Mouse (Mus musculus): ENCODE data around the gene Haghl.
"Not testable (repeated sequence)": the region's sequence is repeated elsewhere in the genome, so short reads cannot be mapped to it uniquely, and the experiment has no call there.

Haghl gene

GRCm38 (mm10) chr17:25823452-25823851, 38.0 kb upstream of the Haghl start, which contains the start of gene Wdr24:
TSS of gene Wdr24 (plus strand) at chr17:25823627.
- in situ Hi-C loops (cut with MboI, MseI), result no loop called here

GRCm38 (mm10) chr17:25818851-25819780, 33.6 kb upstream of the Haghl start:
- in situ Hi-C loops (cut with MboI, MseI), result no loop called here

GRCm38 (mm10) chr17:25817662-25818061, 32.2 kb upstream of the Haghl start:
- in situ Hi-C loops (cut with MboI, MseI), result no loop called here

GRCm38 (mm10) chr17:25813471-25813870, 28.0 kb upstream of the Haghl start:
- in situ Hi-C loops (cut with MboI, MseI), result no loop called here

GRCm38 (mm10) chr17:25810890-25811289, 25.4 kb upstream of the Haghl start:
- in situ Hi-C loops (cut with MboI, MseI), result no loop called here

- in situ Hi-C loops (cut with MboI, MseI), result no loop called here
Measured at GRCm38 (mm10) chr17:25809606-25810340, 24.3 kb upstream of the Haghl start.

- in situ Hi-C loops (cut with MboI, MseI), result no loop called here
Measured at GRCm38 (mm10) chr17:25808789-25809605, 23.5 kb upstream of the Haghl start, which contains the start of gene Fbxl16. TSS of gene Fbxl16 (plus strand) at chr17:25809085.

GRCm38 (mm10) chr17:25808028-25808427, 22.6 kb upstream of the Haghl start:
- in situ Hi-C loops (cut with MboI, MseI), result no loop called here

- in situ Hi-C loops (cut with MboI, MseI), result not testable (repeated sequence)
Measured at GRCm38 (mm10) chr17:25807452-25807851, 22.0 kb upstream of the Haghl start.

GRCm38 (mm10) chr17:25806507-25806906, 21.0 kb upstream of the Haghl start:
- in situ Hi-C loops (cut with MboI, MseI), result no loop called here

GRCm38 (mm10) chr17:25802825-25803517, 17.5 kb upstream of the Haghl start:
- in situ Hi-C loops (cut with MboI, MseI), result no loop called here

- in situ Hi-C loops (cut with MboI, MseI), result no loop called here
Measured at GRCm38 (mm10) chr17:25801029-25801428, 15.6 kb upstream of the Haghl start.

GRCm38 (mm10) chr17:25796951-25797369, 11.5 kb upstream of the Haghl start, which contains the start of gene Metrn:
TSS of gene Metrn (minus strand) at chr17:25797136.
- in situ Hi-C loops (cut with MboI, MseI), result no loop called here

- in situ Hi-C loops (cut with MboI, MseI), result no loop called here
Measured at GRCm38 (mm10) chr17:25796211-25796771, 10.8 kb upstream of the Haghl start.

GRCm38 (mm10) chr17:25795609-25796092, 10.2 kb upstream of the Haghl start, which contains the start of gene AC134908.4:
TSS of gene AC134908.4 (minus strand) at chr17:25795659.
- in situ Hi-C loops (cut with MboI, MseI), result no loop called here

- in situ Hi-C loops (cut with MboI, MseI), result no loop called here
Measured at GRCm38 (mm10) chr17:25794998-25795397, 9.5 kb upstream of the Haghl start.

- in situ Hi-C loops (cut with MboI, MseI), result no loop called here
Measured at GRCm38 (mm10) chr17:25794197-25794596, 8.7 kb upstream of the Haghl start.

- in situ Hi-C loops (cut with MboI, MseI), result no loop called here
Measured at GRCm38 (mm10) chr17:25792615-25793014, 7.1 kb upstream of the Haghl start, which contains the start of gene Fam173a. TSS of gene Fam173a (minus strand) at chr17:25792901.

- in situ Hi-C loops (cut with MboI, MseI), result no loop called here
Measured at GRCm38 (mm10) chr17:25791843-25792527, 6.5 kb upstream of the Haghl start.

All from T-helper 2 cell (primary cell).